Mouse (Mus musculus) C2C12 (cell line): ENCODE measurements around the gene Mup21.

Experiments used
- CEBPB ChIP-seq: IDR thresholded peaks from one replicate; pipeline ENCODE4 v1.6.1; 2011; ENCODE audit warnings: low read depth, mild to moderate bottlenecking, control low read depth, moderate library complexity
- CTCF ChIP-seq: IDR thresholded peaks from one replicate; pipeline ENCODE4 v1.5.1; 2011; ENCODE audit not compliant: control insufficient read depth, insufficient read depth, insufficient read length
- FOSL1 ChIP-seq: IDR thresholded peaks from one replicate; pipeline ENCODE4 v1.8.0; 2011; ENCODE audit warnings: mild to moderate bottlenecking, low read length; ENCODE audit not compliant: poor library complexity, insufficient read depth, severe bottlenecking
- MAX ChIP-seq: IDR thresholded peaks from one replicate; pipeline ENCODE4 v1.6.1; 2011; ENCODE audit warnings: mild to moderate bottlenecking, control low read depth
- MYOD1 ChIP-seq: IDR thresholded peaks from one replicate; pipeline ENCODE4 v1.6.1; 2011; ENCODE audit warnings: low read depth; ENCODE audit not compliant: control insufficient read depth, insufficient read length
- MYOG ChIP-seq: IDR thresholded peaks from one replicate; pipeline ENCODE4 v1.6.1; 2011; ENCODE audit not compliant: control insufficient read depth, insufficient read length; ENCODE audit errors: extremely low read depth
- USF1 ChIP-seq: IDR thresholded peaks from one replicate; pipeline ENCODE4 v1.6.1; 2011; ENCODE audit warnings: low read depth, mild to moderate bottlenecking, control low read depth, moderate library complexity

GRCm38 (mm10) chr4:62199923-62200529, 49.4 kb upstream of the Mup21 start:
- TF ChIP-seq CTCF (no peak), MYOG (no peak), MYOD1 (no peak), USF1 (no peak), MAX (no peak), FOSL1 (no peak), CEBPB (no peak)
